Mouse (Mus musculus) liver, postnatal 0 days (tissue): ENCODE measurements at regions not wholly inside any gene's neighbourhood (a gene's known extent, or its start where the extent isn't known, plus 50 kb on each side); places are given as distances from the start of the nearest gene placed in this dataset.

Experiments used
- CTCF ChIP-seq: sonication (generic); IDR thresholded peaks from 2 replicates; pipeline ENCODE4 v1.5.1; 2016; ENCODE audit warnings: antibody characterized with exemption, low read depth
- EP300 ChIP-seq: IDR thresholded peaks from 2 replicates; pipeline ENCODE4 v1.6.1; 2016; ENCODE audit warnings: antibody characterized with exemption, low read depth, mild to moderate bottlenecking

DNA sequence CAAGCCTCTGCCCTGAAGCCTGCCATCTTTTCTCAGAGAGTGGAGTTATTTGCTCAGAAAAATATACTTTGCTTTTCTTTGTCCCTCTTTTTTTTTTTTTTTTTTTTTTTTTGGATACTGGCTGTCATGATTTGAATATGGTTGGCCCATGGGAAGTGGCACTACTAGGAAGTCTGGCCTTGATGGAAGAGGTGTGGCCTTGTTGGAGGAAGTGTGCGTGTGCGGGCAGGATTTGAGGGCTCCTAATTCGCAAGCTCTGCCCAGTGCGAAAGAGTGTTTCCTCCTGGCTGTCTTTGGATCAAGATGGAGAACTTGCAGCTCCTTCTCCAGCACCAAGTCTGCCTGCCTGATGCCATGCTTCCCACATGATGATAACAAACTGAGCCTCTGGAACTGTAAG is 141.1 kb upstream of the Vps41 start:
- TF ChIP-seq CTCF (no peak), EP300 (no peak)
